Mouse (Mus musculus): Measurements from ENCODE around the gene Arhgef2.

Arhgef2 gene

DNA sequence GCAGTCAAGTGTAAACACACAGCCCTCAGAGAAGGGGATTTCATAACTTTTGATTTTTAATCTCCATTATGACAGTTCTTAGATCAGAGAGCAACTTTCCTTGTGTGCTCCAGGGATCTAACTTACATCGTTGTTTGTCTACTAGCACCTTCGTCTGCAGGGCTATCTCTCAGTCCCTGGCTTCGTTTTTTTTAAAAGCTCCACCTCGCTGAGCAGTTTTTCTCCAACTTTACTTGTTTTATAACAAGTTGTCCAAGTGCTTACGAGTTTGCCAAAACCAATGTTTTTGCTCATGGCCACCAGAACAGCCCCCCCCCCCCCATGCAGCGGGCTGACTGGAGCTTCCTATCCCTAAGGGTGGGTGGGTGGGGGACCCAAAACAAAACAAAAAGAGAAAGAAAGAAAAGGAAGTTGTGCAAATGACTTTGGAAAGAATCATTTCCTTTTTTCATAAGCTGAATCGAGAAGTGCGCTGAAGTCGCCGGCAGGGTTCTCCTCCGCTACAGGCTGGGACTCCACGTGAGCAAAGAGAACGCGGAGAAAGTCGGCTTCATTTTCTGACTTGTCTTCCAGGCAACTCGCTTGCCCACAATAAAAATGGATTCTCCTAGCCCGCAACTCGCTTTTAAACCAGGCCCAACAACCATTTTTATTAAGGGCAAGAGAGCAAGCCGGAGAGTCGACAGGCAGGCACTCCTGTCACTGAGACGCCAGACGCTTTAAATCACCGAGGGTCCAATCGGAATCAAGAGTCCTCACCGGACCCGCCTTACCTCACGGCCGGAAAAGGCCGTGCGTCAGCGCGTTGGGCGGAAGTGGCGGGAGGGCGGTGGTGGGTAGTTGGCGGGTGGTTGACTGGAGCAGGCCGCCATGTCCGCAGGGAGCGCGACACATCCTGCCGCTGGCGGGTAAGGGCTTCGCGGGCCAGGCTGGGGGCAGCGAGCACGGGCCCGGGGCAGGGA, 79.5 kb downstream of the Arhgef2 start, which contains the start of gene Khdc4:
Khdc4 (plus strand) TSS at position 824 of the 962 bp plus-strand sequence.
- DNase-seq, result peak; percentile 96 to 98

DNA sequence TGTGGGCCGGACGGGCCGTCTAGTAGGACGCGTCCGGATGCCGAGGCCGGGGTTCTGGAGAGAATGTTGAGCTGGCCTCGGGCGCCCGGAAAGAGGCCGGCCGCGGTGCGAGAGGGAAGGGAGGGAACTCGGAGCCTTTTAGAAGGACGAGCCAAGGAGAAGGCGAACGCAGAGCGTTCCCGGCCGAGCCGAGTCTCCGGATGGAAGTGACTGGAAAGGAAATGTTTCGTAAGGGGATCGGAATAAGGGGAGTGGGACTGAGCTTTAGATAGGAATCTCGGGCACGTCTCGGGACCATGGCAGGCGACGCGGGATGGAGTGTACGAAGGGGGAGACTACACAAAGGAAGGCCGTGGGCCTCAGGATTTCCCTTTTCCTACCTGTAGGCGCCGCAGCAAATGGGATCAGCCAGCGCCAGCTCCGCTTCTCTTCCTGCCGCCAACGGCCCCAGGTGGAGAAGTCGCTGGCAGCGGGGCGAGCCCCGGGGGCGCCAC, 80.2 kb downstream of the Arhgef2 start:
- DNase-seq, result peak; percentile 68 to 81

- DNase-seq, result no peak
These were observed 81.2 kb downstream of the Arhgef2 start for GRCm38 (mm10) chr3:88686734-88687611.

GRCm38 (mm10) chr3:88689079-88689478, 83.3 kb downstream of the Arhgef2 start:
- no peak for DNase-seq

DNA sequence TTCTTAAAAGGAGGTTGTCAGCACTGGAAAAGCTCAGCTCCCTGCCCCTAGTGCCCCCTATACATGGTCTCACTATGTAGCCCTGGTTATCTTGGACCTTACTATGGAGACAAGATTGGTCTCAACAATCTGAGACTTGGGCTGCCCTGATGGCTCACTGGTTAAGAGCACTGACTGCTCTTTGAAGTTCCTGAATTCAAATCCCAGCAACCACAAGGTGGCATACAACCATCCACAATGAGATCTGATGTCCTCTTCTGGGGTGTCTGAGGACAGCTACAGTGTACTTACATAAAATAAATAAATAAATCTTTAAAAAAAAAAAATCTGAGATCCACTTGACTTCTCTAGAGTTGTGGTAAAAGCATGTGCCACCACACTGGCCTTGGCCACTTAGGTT, 89.8 kb downstream of the Arhgef2 start:
- no peak for DNase-seq

Data from kidney, postnatal 4 days (tissue).